Mouse (Mus musculus): Measurements from ENCODE around the gene A430005L14Rik. TPM values are rescaled to one million over a fixed set of nuclear protein-coding genes. Genes with fewer than 3 reads are reported as not detected.

A430005L14Rik gene
- polyA plus RNA-seq, 1 experiment, result 29.2 TPM

- Histone ChIP-seq H3K27me3 (ENCODE audit: control insufficient read depth, insufficient read depth, insufficient read length) (no peaks in the 10 kb centered on the region), H3K4me2 (ENCODE audit: low read depth) (no peak overlapping the region), H3K36me3 (ENCODE audit: control insufficient read depth, insufficient read depth) (no peaks in the 10 kb centered on the region), H3K4me3 (no peak overlapping the region), H3ac (ENCODE audit: control insufficient read depth, insufficient read length) (no peak overlapping the region), H3K79me2 (ENCODE audit: control insufficient read depth, insufficient read depth) (no peaks in the 10 kb centered on the region)
- TF ChIP-seq TCF12 (IDR thresholded peaks at IDR 0.05; ENCODE audit: insufficient read depth, poor library complexity, severe bottlenecking), result peak; percentile 89
- TF ChIP-seq TCF3 (IDR thresholded peaks at IDR 0.05; ENCODE audit: insufficient read length, low read depth), result peak; percentile 99
- no peak for TF ChIP-seq POLR2A (IDR thresholded peaks at IDR 0.05; ENCODE audit: insufficient read length, low read depth)
- TF ChIP-seq MYOD1 (IDR thresholded peaks at IDR 0.05; ENCODE audit: control insufficient read depth in 1 of 3, insufficient read length in 2 of 3, low read depth in 2 of 3), result peak; percentile 85 to 99 (median 97)
- peak; percentile 30 for TF ChIP-seq POLR2AphosphoS2 (IDR thresholded peaks at IDR 0.05; ENCODE audit: insufficient read length, low read depth)
- peak; percentile 93 to 99 (median 99) for TF ChIP-seq MYOG (IDR thresholded peaks at IDR 0.05; ENCODE audit: control insufficient read depth in 1 of 3, insufficient read depth in 1 of 3, insufficient read length in 2 of 3, low read depth in 2 of 3)
- no peak for TF ChIP-seq SRF (IDR thresholded peaks at IDR 0.05; ENCODE audit: control insufficient read depth, insufficient read length, low read depth)
These were observed 48.5 kb downstream of the A430005L14Rik start for GRCm38 (mm10) chr4:154005488-154005887.

DNA sequence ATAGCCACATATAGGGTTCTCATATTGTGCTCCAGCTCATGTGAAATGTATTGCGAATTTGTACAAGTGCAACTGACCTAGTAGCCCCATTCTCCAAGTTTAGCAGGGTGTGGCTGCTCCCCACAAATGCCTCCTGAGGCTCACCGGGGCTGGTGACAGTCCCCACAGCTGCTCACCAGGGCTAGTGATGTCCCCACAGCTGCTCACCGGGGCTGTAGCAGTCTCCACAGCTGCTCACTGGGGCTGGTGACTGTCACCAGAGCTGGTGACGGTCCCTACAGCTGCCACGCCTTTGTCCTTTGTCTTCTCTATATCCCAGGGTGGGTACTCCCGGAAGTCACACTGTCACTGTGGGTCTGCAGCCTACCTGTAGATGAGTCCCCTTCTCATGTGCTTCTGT is 49.2 kb downstream of the A430005L14Rik start:
- Histone ChIP-seq H3K4me3 (no peak overlapping the region), H3K79me2 (ENCODE audit: control insufficient read depth, insufficient read depth) (no peaks in the 10 kb centered on the region), H3ac (ENCODE audit: control insufficient read depth, insufficient read length) (no peak overlapping the region), H3K4me2 (ENCODE audit: low read depth) (no peak overlapping the region), H3K27me3 (ENCODE audit: control insufficient read depth, insufficient read depth, insufficient read length) (no peaks in the 10 kb centered on the region), H3K36me3 (ENCODE audit: control insufficient read depth, insufficient read depth) (no peaks in the 10 kb centered on the region)
- TF ChIP-seq MYOD1 (IDR thresholded peaks at IDR 0.05; ENCODE audit: control insufficient read depth in 1 of 3, insufficient read length in 2 of 3, low read depth in 2 of 3) (peak; percentile 24 to 95 (median 32)), MYOG (IDR thresholded peaks at IDR 0.05; ENCODE audit: control insufficient read depth in 1 of 3, insufficient read depth in 1 of 3, insufficient read length in 2 of 3, low read depth in 2 of 3) (peak; percentile 54 to 97 (median 75)), E2F4 (IDR thresholded peaks at IDR 0.05; ENCODE audit: insufficient read depth) (no peak), TCF12 (IDR thresholded peaks at IDR 0.05; ENCODE audit: insufficient read depth, poor library complexity, severe bottlenecking) (peak; percentile 69), TCF3 (IDR thresholded peaks at IDR 0.05; ENCODE audit: insufficient read length, low read depth) (peak; percentile 96), USF1 (IDR thresholded peaks at IDR 0.05; ENCODE audit: low read depth) (no peak), CEBPB (IDR thresholded peaks at IDR 0.05; ENCODE audit: insufficient read depth, poor library complexity, severe bottlenecking) (no peak), POLR2A (IDR thresholded peaks at IDR 0.05; ENCODE audit: insufficient read length, low read depth) (no peak), POLR2AphosphoS2 (IDR thresholded peaks at IDR 0.05; ENCODE audit: insufficient read length, low read depth) (no peak), REST (IDR thresholded peaks at IDR 0.05; ENCODE audit: insufficient read depth, insufficient read length) (no peak), MAX (IDR thresholded peaks at IDR 0.05; ENCODE audit: low read depth) (no peak), SRF (IDR thresholded peaks at IDR 0.05; ENCODE audit: control insufficient read depth, insufficient read length, low read depth) (no peak)

DNA sequence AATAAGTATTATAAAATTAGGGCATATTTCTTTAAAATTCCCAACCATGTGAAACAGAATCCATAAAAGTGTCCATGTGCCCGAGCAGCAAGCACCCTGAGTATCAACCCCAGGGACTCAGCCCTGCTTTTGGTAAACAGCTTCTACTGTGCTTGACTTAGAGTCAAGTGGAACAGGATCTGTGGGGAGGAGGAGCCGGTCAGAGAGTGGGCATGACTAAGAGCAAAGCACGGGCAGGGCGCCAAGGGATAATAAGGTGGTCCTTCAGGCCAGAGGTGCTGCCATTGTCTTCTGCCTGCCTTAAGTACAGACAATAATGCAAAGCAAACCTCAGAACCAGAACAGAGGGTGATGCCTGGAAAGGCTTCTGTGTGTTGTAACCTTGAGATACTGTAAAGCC is 50.7 kb downstream of the A430005L14Rik start:
- Histone ChIP-seq H3K36me3 (ENCODE audit: control insufficient read depth, insufficient read depth) (no peaks in the 10 kb centered on the region), H3K79me2 (ENCODE audit: control insufficient read depth, insufficient read depth) (peaks cover 8% of the 10 kb centered on the region), H3K27me3 (ENCODE audit: control insufficient read depth, insufficient read depth, insufficient read length) (no peaks in the 10 kb centered on the region), H3ac (ENCODE audit: control insufficient read depth, insufficient read length) (no peak overlapping the region), H3K4me2 (ENCODE audit: low read depth) (no peak overlapping the region), H3K4me3 (no peak overlapping the region)
- no peak for TF ChIP-seq SRF (IDR thresholded peaks at IDR 0.05; ENCODE audit: control insufficient read depth, insufficient read length, low read depth)
- TF ChIP-seq TCF3 (IDR thresholded peaks at IDR 0.05; ENCODE audit: insufficient read length, low read depth), result no peak
- TF ChIP-seq REST (IDR thresholded peaks at IDR 0.05; ENCODE audit: insufficient read depth, insufficient read length), result no peak
- TF ChIP-seq TCF12 (IDR thresholded peaks at IDR 0.05; ENCODE audit: insufficient read depth, poor library complexity, severe bottlenecking), result no peak
- no peak for TF ChIP-seq CEBPB (IDR thresholded peaks at IDR 0.05; ENCODE audit: insufficient read depth, poor library complexity, severe bottlenecking)
- no peak for TF ChIP-seq E2F4 (IDR thresholded peaks at IDR 0.05; ENCODE audit: insufficient read depth)
- peak; percentile 19 for TF ChIP-seq POLR2AphosphoS2 (IDR thresholded peaks at IDR 0.05; ENCODE audit: insufficient read length, low read depth)
- TF ChIP-seq USF1 (IDR thresholded peaks at IDR 0.05; ENCODE audit: low read depth), result no peak

DNA sequence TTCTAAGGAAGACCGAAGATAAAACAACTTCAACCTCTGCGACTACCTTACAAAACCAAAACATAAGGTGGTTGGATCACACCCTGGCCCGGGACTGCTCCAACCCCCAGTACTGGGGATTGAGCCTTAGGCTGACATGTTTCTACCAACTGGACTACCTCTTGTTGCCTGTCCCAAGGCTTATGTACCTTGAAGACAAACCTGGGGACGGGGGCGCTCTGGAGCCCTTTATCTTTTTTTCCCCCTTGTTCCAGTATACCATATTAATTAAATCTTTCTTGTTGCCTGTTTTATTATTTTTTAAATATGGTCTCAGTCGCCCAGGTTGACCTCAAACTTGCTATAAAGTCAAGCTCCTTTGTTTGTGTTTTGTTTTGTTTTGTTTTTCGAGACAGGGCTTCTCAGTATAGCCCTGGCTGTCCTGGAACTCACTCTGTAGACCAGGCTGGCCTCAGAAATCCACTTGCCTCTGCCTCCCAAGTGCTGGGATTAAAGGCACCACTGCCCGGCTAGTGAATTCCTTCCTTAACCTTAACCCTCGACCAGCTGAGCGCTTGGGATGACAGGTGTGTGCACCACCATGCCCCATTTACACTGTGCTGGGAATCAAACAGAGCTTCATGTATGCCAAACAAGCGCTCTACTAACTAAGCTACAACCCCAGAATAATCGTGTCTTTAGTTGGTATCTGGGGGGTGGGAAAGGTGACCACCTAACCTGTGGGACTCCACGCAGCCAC is 54.0 kb downstream of the A430005L14Rik start:
- H3K79me2 ChIP-seq (ENCODE audit: control insufficient read depth, insufficient read depth), result peaks cover 32% of the 10 kb centered on the region

More for the DNA sequence above, 54.0 kb downstream of the A430005L14Rik start:
- Histone ChIP-seq H3ac (ENCODE audit: control insufficient read depth, insufficient read length) (peak overlapping the region; percentile 81), H3K4me3 (peak overlapping the region; percentile 59), H3K4me2 (ENCODE audit: low read depth) (peak overlapping the region; percentile 97), H3K27me3 (ENCODE audit: control insufficient read depth, insufficient read depth, insufficient read length) (no peaks in the 10 kb centered on the region), H3K36me3 (ENCODE audit: control insufficient read depth, insufficient read depth) (no peaks in the 10 kb centered on the region)
- TF ChIP-seq MYOG (IDR thresholded peaks at IDR 0.05; ENCODE audit: control insufficient read depth in 1 of 3, insufficient read depth in 1 of 3, insufficient read length in 2 of 3, low read depth in 2 of 3) (peak in 1 of 3 experiments; percentile 48), USF1 (IDR thresholded peaks at IDR 0.05; ENCODE audit: low read depth) (no peak), TCF3 (IDR thresholded peaks at IDR 0.05; ENCODE audit: insufficient read length, low read depth) (no peak), SRF (IDR thresholded peaks at IDR 0.05; ENCODE audit: control insufficient read depth, insufficient read length, low read depth) (no peak), CEBPB (IDR thresholded peaks at IDR 0.05; ENCODE audit: insufficient read depth, poor library complexity, severe bottlenecking) (no peak), E2F4 (IDR thresholded peaks at IDR 0.05; ENCODE audit: insufficient read depth) (no peak), MAX (IDR thresholded peaks at IDR 0.05; ENCODE audit: low read depth) (no peak), MYOD1 (IDR thresholded peaks at IDR 0.05; ENCODE audit: control insufficient read depth in 1 of 3, insufficient read length in 2 of 3, low read depth in 2 of 3) (peak in 2 of 3 experiments; percentile 63 to 69), POLR2A (IDR thresholded peaks at IDR 0.05; ENCODE audit: insufficient read length, low read depth) (no peak), REST (IDR thresholded peaks at IDR 0.05; ENCODE audit: insufficient read depth, insufficient read length) (no peak), TCF12 (IDR thresholded peaks at IDR 0.05; ENCODE audit: insufficient read depth, poor library complexity, severe bottlenecking) (no peak), POLR2AphosphoS2 (IDR thresholded peaks at IDR 0.05; ENCODE audit: insufficient read length, low read depth) (no peak)

Other genes with a start within 250 kb of the A430005L14Rik start
- gene Dffb, start 17.9 kb downstream of the A430005L14Rik start, polyA plus RNA-seq (2012; fragmentation: generic; extraction: Trizol), result 2.5 TPM
- gene Cep104, start 18.0 kb downstream of the A430005L14Rik start, polyA plus RNA-seq (2012; fragmentation: generic; extraction: Trizol), result 21.7 TPM
- 42.5 TPM for gene Lrrc47, start 54.5 kb downstream of the A430005L14Rik start, polyA plus RNA-seq (2012; fragmentation: generic; extraction: Trizol)
- 9.5 TPM for gene Smim1, start 69.0 kb downstream of the A430005L14Rik start, polyA plus RNA-seq (2012; fragmentation: generic; extraction: Trizol)
- not detected for gene Ccdc27, start 85.4 kb downstream of the A430005L14Rik start, polyA plus RNA-seq (2012; fragmentation: generic; extraction: Trizol)
- not detected for gene Trp73, start 183.0 kb downstream of the A430005L14Rik start, polyA plus RNA-seq (2012; fragmentation: generic; extraction: Trizol)
- 23.8 TPM for gene Wrap73, start 185.1 kb downstream of the A430005L14Rik start, polyA plus RNA-seq (2012; fragmentation: generic; extraction: Trizol)
- gene Tprgl, start 203.4 kb downstream of the A430005L14Rik start, polyA plus RNA-seq (2012; fragmentation: generic; extraction: Trizol), result 96.8 TPM
- not detected for gene Megf6, start 213.5 kb downstream of the A430005L14Rik start, polyA plus RNA-seq (2012; fragmentation: generic; extraction: Trizol)

Measured in myocyte (in vitro differentiated cells).